Mouse (Mus musculus) lung, embryonic 14.5 days (tissue): ENCODE data around the gene Anxa9. TPM values are rescaled to one million over a fixed set of nuclear protein-coding genes. Genes with fewer than 3 reads are reported as not detected.

Experiments used
- ATAC-seq: fragments of 200-750 bp; cut with Nextera tagmentation; 2 replicates; pipeline ENCODE4 v1.8.0; 2017; ENCODE audit warnings: mild to moderate bottlenecking, moderate TSS enrichment, moderate library complexity; ENCODE audit not compliant: insufficient read depth
- DNase-seq: peaks from one replicate; pipeline ENCODE4 v3.0.0-alpha.2; 2015
- H3K27ac ChIP-seq: fragments of 300-500 bp; sonication (generic); 2 replicates; pipeline ENCODE4 v1.5.1; 2014; ENCODE audit warnings: low read depth, mild to moderate bottlenecking, moderate library complexity
- H3K27me3 ChIP-seq: fragments of 300-500 bp; sonication (generic); 2 replicates; pipeline ENCODE4 v1.6.1; 2014; ENCODE audit warnings: low read length, control low read depth; ENCODE audit not compliant: insufficient read depth
- H3K36me3 ChIP-seq: fragments of 300-500 bp; sonication (generic); 2 replicates; pipeline ENCODE4 v1.6.1; 2014; ENCODE audit warnings: control low read depth; ENCODE audit not compliant: insufficient read depth
- H3K4me1 ChIP-seq: fragments of 300-500 bp; sonication (generic); 2 replicates; pipeline ENCODE4 v1.6.1; 2014; ENCODE audit warnings: antibody characterized with exemption, control low read depth; ENCODE audit not compliant: insufficient read depth
- H3K4me2 ChIP-seq: fragments of 300-500 bp; sonication (generic); 2 replicates; pipeline ENCODE4 v1.6.1; 2014; ENCODE audit warnings: mild to moderate bottlenecking
- H3K4me3 ChIP-seq: fragments of 300-500 bp; sonication (generic); 2 replicates; pipeline ENCODE4 v1.5.1; 2014; ENCODE audit warnings: low read depth, low read length
- H3K9ac ChIP-seq: fragments of 300-500 bp; sonication (generic); 2 replicates; pipeline ENCODE4 v1.6.1; 2014
- H3K9me3 ChIP-seq: fragments of 300-500 bp; sonication (generic); 2 replicates; pipeline ENCODE4 v1.6.1; 2016; ENCODE audit warnings: low read depth, low read length, control low read depth
- CTCF ChIP-seq: IDR thresholded peaks from 2 replicates; pipeline ENCODE4 v1.5.1; 2016; ENCODE audit warnings: antibody characterized with exemption, low read depth
- WGBS: fragments of 180-500 bp; shearing (Covaris S2); extraction: QIAGEN DNeasy Blood & Tissue Kit; methylation state at CpG from one replicate; pipeline ENCODE4 v1.1.7; 2014; 5-methylcytosine and 5-hydroxymethylcytosine counted together
- polyA plus RNA-seq: library from polyadenylated mRNA; unstranded; fragments of >200 nt; fragmentation: Nextera tagmentation; extraction: Ambion mirVana; gene quantifications from 2 replicates; pipeline ENCODE4 v1.2.1, GENCODE M21; 2014

Anxa9 gene
- polyA plus RNA-seq, 1 experiment from 2014 or later = 2.0 TPM

GRCm38 (mm10) chr3:95314075-95314474 lies 7.1 kb upstream of the Anxa9 start:
- peak overlapping the region; percentile 92 for H3K4me2 ChIP-seq
- 65% methylated on average over 6 of the region's 6 CpGs for WGBS
- H3K27ac ChIP-seq = no peak overlapping the region
- peak overlapping the region; percentile 94; the same call in 1 of the 2 replicates for H3K4me3 ChIP-seq
- H3K4me1 ChIP-seq = peaks cover 18% of the 10 kb centered on the region; the same call in 1 of the 2 replicates
- no peaks in the 10 kb centered on the region for H3K9me3 ChIP-seq
- TF ChIP-seq CTCF = no peak
- DNase-seq (no peak), ATAC-seq (no peak)
- no peaks in the 10 kb centered on the region for H3K27me3 ChIP-seq
- H3K36me3 ChIP-seq = 0 out of 2 replicates have a peak, but pooled peaks cover 1% of the 10 kb centered on the region
- peak overlapping the region; percentile 99; the same call in 1 of the 2 replicates for H3K9ac ChIP-seq

GRCm38 (mm10) chr3:95313476-95313875 lies 6.5 kb upstream of the Anxa9 start:
- peaks cover 13% of the 10 kb centered on the region; the same call in 1 of the 2 replicates for H3K4me1 ChIP-seq
- H3K9me3 ChIP-seq = no peaks in the 10 kb centered on the region
- no peaks in the 10 kb centered on the region for H3K36me3 ChIP-seq
- no peak for TF ChIP-seq CTCF
- peak; percentile 13 for DNase-seq
- H3K4me2 ChIP-seq = no peak overlapping the region
- WGBS = 37% methylated on average over 7 of the region's 7 CpGs
- no peak overlapping the region for H3K27ac ChIP-seq
- no peak overlapping the region for H3K4me3 ChIP-seq
- H3K9ac ChIP-seq = no peak overlapping the region
- ATAC-seq = no peak
- no peaks in the 10 kb centered on the region for H3K27me3 ChIP-seq

DNA sequence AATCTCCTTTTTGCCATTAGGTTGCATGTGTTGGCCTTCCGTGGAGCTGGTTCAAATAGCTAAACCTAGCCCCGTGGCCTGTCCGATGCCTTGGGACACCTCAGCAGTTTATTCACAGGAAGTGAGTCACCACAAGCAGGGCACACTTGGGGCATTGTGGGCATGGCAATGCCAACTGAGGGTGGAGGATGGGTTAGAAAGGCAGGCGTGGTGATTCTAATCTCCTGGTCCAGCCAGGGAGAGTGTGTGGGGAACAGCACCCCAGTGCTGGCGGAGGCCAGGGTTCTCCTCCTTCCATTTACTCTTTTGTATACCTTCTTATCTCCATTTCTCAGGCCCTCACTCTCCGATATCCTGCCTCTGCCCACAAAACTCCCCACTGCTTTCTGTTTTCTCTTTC lies 5.6 kb upstream of the Anxa9 start:
- no peak overlapping the region for H3K4me3 ChIP-seq
- peaks cover 9% of the 10 kb centered on the region; the same call in 1 of the 2 replicates for H3K4me1 ChIP-seq
- no peaks in the 10 kb centered on the region for H3K36me3 ChIP-seq
- ATAC-seq (no peak), DNase-seq (no peak)
- H3K9ac ChIP-seq = no peak overlapping the region
- no peak overlapping the region for H3K4me2 ChIP-seq
- no peaks in the 10 kb centered on the region for H3K9me3 ChIP-seq
- no peak overlapping the region for H3K27ac ChIP-seq
- no peaks in the 10 kb centered on the region for H3K27me3 ChIP-seq
- WGBS = 61% methylated on average over 6 of the region's 6 CpGs
- TF ChIP-seq CTCF = no peak

DNA sequence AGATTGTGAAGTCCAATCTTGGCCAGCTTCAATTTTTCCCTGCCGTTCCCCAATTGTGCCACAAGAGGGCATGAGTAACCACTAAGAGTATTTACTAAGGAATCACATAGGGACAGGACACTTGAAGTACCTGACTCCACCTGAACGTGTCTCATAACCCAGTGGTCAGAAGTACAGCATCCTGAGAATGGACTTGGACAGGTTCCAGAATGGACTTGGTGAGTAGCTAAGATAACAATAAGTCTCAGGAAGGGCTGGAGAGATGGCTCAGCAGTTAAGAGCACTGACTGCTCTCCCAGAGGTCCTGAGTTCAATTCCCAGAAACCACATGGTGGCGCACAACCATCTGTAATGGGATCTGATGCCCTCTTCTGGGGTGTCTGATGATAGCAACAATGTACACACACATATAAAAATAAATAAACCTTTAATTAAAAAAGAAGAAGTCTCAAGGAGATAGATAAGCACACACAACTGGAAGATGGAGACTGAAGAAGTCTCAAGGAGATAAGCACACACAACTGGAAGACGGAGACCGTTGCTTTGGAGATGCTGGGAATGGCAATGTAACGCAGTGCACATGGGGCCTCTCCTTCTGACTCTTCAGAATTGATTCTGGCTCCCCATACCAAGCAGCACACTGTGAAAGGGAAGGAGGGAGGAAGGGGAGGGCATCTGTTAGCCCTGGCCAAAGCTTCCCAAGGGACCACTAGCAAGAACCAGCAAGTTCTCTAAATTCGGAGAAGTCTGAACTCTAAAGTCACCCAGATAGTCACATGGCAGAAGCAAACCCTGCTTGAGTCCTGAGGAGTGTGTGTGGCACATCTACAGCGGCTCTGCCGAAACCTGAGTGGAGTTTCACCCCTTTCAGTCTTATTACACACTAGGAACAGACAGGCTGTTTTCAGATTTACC lies 4.2 kb upstream of the Anxa9 start:
- Histone ChIP-seq H3K9ac (no peak overlapping the region), H3K27me3 (no peaks in the 10 kb centered on the region), H3K27ac (no peak overlapping the region), H3K36me3 (no peaks in the 10 kb centered on the region), H3K4me2 (no peak overlapping the region), H3K9me3 (no peaks in the 10 kb centered on the region), H3K4me1 (0 out of 2 replicates have a peak, but pooled peaks cover under 1% of the 10 kb centered on the region), H3K4me3 (no peak overlapping the region)
- WGBS = 59% methylated on average over 9 of the region's 9 CpGs
- ATAC-seq = no peak
- peak; percentile 90 for DNase-seq
- peak; percentile 75 for TF ChIP-seq CTCF

DNA sequence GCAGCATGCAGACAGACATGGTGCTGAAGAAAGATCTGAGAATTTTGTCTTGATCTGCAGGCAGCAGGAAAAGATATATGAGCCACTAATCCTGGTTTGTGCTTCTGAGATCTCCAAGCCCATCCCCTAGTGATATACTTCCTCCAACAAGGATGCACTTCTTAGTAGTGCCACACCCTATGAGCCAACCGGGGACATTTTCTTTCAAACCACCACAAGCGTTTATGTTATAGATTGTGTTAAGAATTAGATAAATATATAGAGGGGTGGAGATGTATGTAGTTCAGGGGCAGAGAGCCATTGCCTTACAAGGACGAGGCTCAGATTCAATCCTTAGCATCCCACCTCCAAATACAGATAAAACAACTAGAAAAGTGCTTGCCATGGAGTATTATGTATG lies 3.5 kb upstream of the Anxa9 start:
- DNase-seq (no peak), ATAC-seq (no peak)
- Histone ChIP-seq H3K4me1 (no peaks in the 10 kb centered on the region), H3K27me3 (no peaks in the 10 kb centered on the region), H3K36me3 (no peaks in the 10 kb centered on the region), H3K9me3 (no peaks in the 10 kb centered on the region), H3K27ac (no peak overlapping the region), H3K4me2 (no peak overlapping the region), H3K4me3 (no peak overlapping the region), H3K9ac (no peak overlapping the region)
- TF ChIP-seq CTCF = no peak
- WGBS = 54% methylated on average over 3 of the region's 3 CpGs

DNA sequence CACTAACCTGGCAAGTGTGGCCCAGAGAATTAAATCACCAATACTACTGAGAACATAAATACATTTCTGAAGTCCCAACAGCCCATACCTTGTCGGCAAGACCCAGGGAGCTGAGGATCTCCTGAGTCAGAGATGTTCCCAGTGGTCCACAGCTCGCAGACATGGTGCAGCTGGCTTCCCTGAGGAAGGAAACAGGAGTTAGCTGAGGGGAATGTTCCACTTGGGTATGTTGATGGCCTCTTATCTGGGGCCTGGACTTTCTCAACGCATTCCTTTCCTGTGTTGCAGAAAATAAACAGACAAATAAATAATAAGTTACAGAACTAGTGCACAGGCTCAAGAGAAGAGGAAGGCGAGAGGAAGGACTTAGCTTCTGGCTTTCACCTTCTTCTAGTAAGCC lies 732 bp downstream of the Anxa9 start:
- no peak overlapping the region for H3K9ac ChIP-seq
- no peaks in the 10 kb centered on the region for H3K9me3 ChIP-seq
- DNase-seq (no peak), ATAC-seq (no peak)
- H3K36me3 ChIP-seq = no peaks in the 10 kb centered on the region
- no peak for TF ChIP-seq CTCF
- H3K27ac ChIP-seq = no peak overlapping the region
- H3K4me3 ChIP-seq = no peak overlapping the region
- H3K27me3 ChIP-seq = no peaks in the 10 kb centered on the region
- no peak overlapping the region for H3K4me2 ChIP-seq
- no peaks in the 10 kb centered on the region for H3K4me1 ChIP-seq
- 73% methylated on average over 4 of the region's 4 CpGs for WGBS

GRCm38 (mm10) chr3:95301204-95301796 lies 5.7 kb downstream of the Anxa9 start:
- no peak overlapping the region for H3K4me3 ChIP-seq
- no peak overlapping the region for H3K4me2 ChIP-seq
- no peaks in the 10 kb centered on the region for H3K36me3 ChIP-seq
- WGBS = 75% methylated on average over 3 of the region's 3 CpGs
- DNase-seq (no peak), ATAC-seq (no peak)
- no peak overlapping the region for H3K9ac ChIP-seq
- no peaks in the 10 kb centered on the region for H3K27me3 ChIP-seq
- no peak for TF ChIP-seq CTCF
- H3K4me1 ChIP-seq = no peaks in the 10 kb centered on the region
- H3K27ac ChIP-seq = no peak overlapping the region
- no peaks in the 10 kb centered on the region for H3K9me3 ChIP-seq
